Mouse (Mus musculus) lung, postnatal 0 days (tissue): ENCODE measurements around the gene Brsk2. TPM values are rescaled to one million over a fixed set of nuclear protein-coding genes. Genes with fewer than 3 reads are reported as not detected.

Experiments used
- ATAC-seq: fragments of 200-750 bp; cut with Nextera tagmentation; 2 replicates; pipeline ENCODE4 v1.8.0; 2017; ENCODE audit warnings: moderate library complexity
- DNase-seq: peaks from one replicate; pipeline ENCODE4 v3.0.0-alpha.2; 2016; ENCODE audit warnings: low spot score
- H3K27ac ChIP-seq: fragments of 300-500 bp; sonication (generic); 2 replicates; pipeline ENCODE4 v1.5.1; 2014; ENCODE audit warnings: antibody characterized with exemption, mild to moderate bottlenecking, low read length, mixed read lengths
- H3K27me3 ChIP-seq: fragments of 300-500 bp; sonication (generic); replicated peaks from 2 replicates; pipeline ENCODE4 v1.6.1; 2014; ENCODE audit warnings: low read length, mixed read lengths; ENCODE audit not compliant: insufficient read depth
- H3K36me3 ChIP-seq: fragments of 300-500 bp; sonication (generic); 2 replicates; pipeline ENCODE4 v1.6.1; 2014; ENCODE audit warnings: low read length, mixed read lengths; ENCODE audit not compliant: insufficient read depth
- H3K4me1 ChIP-seq: fragments of 300-500 bp; sonication (generic); 2 replicates; pipeline ENCODE4 v1.6.1; 2014; ENCODE audit warnings: antibody characterized with exemption, low read depth, low read length, mixed read lengths; ENCODE audit not compliant: insufficient read depth
- H3K4me2 ChIP-seq: fragments of 300-500 bp; sonication (generic); replicated peaks from 2 replicates; pipeline ENCODE4 v1.6.1; 2014; ENCODE audit warnings: low read depth, mild to moderate bottlenecking, low read length, moderate library complexity, mixed read lengths
- H3K4me3 ChIP-seq: fragments of 300-500 bp; sonication (generic); 2 replicates; pipeline ENCODE4 v1.5.1; 2014; ENCODE audit warnings: low read depth, low read length
- H3K9ac ChIP-seq: fragments of 300-500 bp; sonication (generic); replicated peaks from 2 replicates; pipeline ENCODE4 v1.6.1; 2014; ENCODE audit warnings: low read depth, mild to moderate bottlenecking
- H3K9me3 ChIP-seq: fragments of 300-500 bp; sonication (generic); 2 replicates; pipeline ENCODE4 v1.6.1; 2016; ENCODE audit warnings: low read length, mixed read lengths
- CTCF ChIP-seq: IDR thresholded peaks from 2 replicates; pipeline ENCODE4 v1.5.1; 2016; ENCODE audit warnings: antibody characterized with exemption, mild to moderate bottlenecking
- EP300 ChIP-seq: IDR thresholded peaks from 2 replicates; pipeline ENCODE4 v1.6.1; 2016; ENCODE audit warnings: antibody characterized with exemption, mild to moderate bottlenecking, control low read depth
- WGBS: fragments of 180-500 bp; shearing (Covaris S2); extraction: QIAGEN DNeasy Blood & Tissue Kit; methylation state at CpG from one replicate; pipeline ENCODE4 v1.1.7; 2014; 5-methylcytosine and 5-hydroxymethylcytosine counted together
- microRNA-seq: library from miRNA; unstranded; fragments of <30 nt; microRNA quantifications from one replicate; pipeline ENCODE4, GENCODE M21; 2016
- polyA plus RNA-seq: library from polyadenylated mRNA; unstranded; fragments of >200 nt; fragmentation: Nextera tagmentation; extraction: Ambion mirVana; gene quantifications from 2 replicates; pipeline ENCODE4 v1.2.1, GENCODE M21; 2015

Gene Brsk2
- polyA plus RNA-seq, 1 experiment from 2014 or later, result 0.39 TPM

- H3K27me3 ChIP-seq, result no peaks in the 10 kb centered on the region
- no peak overlapping the region for H3K4me3 ChIP-seq
- H3K36me3 ChIP-seq, result no peaks in the 10 kb centered on the region
- H3K4me2 ChIP-seq, result no peak overlapping the region
- no peak overlapping the region for H3K27ac ChIP-seq
- H3K4me1 ChIP-seq, result peaks cover 4% of the 10 kb centered on the region; the same call in 1 of the 2 replicates
- TF ChIP-seq CTCF, result no peak
- TF ChIP-seq EP300, result no peak
- WGBS, result 88% methylated on average over 1 of the region's 1 CpGs
- DNase-seq (no peak), ATAC-seq (no peak)
- H3K9ac ChIP-seq, result no peak overlapping the region
- H3K9me3 ChIP-seq, result no peaks in the 10 kb centered on the region
Observed at GRCm38 (mm10) chr7:142045932-142046331, 96.4 kb downstream of the Brsk2 start.

GRCm38 (mm10) chr7:142050536-142050935, 101.0 kb downstream of the Brsk2 start:
- ATAC-seq (no peak), DNase-seq (no peak)
- H3K9ac ChIP-seq, result no peak overlapping the region

More at GRCm38 (mm10) chr7:142050536-142050935, 101.0 kb downstream of the Brsk2 start:
- Histone ChIP-seq H3K4me1 (peaks cover 4% of the 10 kb centered on the region; the same call in 1 of the 2 replicates), H3K36me3 (0 out of 2 replicates have a peak, but pooled peaks cover 11% of the 10 kb centered on the region), H3K4me2 (no peak overlapping the region), H3K9me3 (no peaks in the 10 kb centered on the region), H3K27me3 (no peaks in the 10 kb centered on the region), H3K4me3 (no peak overlapping the region), H3K27ac (no peak overlapping the region)
- TF ChIP-seq EP300 (no peak), CTCF (no peak)

Small RNA genes within 50 kb of the gene (microRNA-seq; reads per million reads assigned to microRNA genes)
- not detected for gene Mir3104

Other genes starting within 250 kb of the Brsk2 start
- 0.30 and 0.52 TPM in 2 replicates for gene Muc5ac, start 160.8 kb upstream of the Brsk2 start, polyA plus RNA-seq
- gene Muc5b, start 110.7 kb upstream of the Brsk2 start, polyA plus RNA-seq, result 0.80 and 1.5 TPM in 2 replicates
- 44.6 and 46.4 TPM in 2 replicates for gene Tollip, start 31.2 kb upstream of the Brsk2 start, polyA plus RNA-seq
- 85.9 and 104 TPM in 2 replicates for gene Mob2, start 111.3 kb downstream of the Brsk2 start, polyA plus RNA-seq
- gene Dusp8, start 146.1 kb downstream of the Brsk2 start, polyA plus RNA-seq, result 5.5 and 6.0 TPM in 2 replicates
- gene Gm45618, start 171.0 kb downstream of the Brsk2 start, polyA plus RNA-seq, result not detected in 2 replicates
- gene Gm39115, start 186.3 kb downstream of the Brsk2 start, polyA plus RNA-seq, result not detected in 2 replicates
- not detected in 2 replicates for gene Gm45337, start 194.9 kb downstream of the Brsk2 start, polyA plus RNA-seq
- gene Gm29735, start 207.4 kb downstream of the Brsk2 start, polyA plus RNA-seq, result not detected in 2 replicates
- gene Gm4553, start 216.0 kb downstream of the Brsk2 start, polyA plus RNA-seq, result not detected in 2 replicates
- gene Krtap5-2, start 226.3 kb downstream of the Brsk2 start, polyA plus RNA-seq, result not detected in 2 replicates
- not detected in 2 replicates for gene Gm10153, start 240.6 kb downstream of the Brsk2 start, polyA plus RNA-seq